Mouse (Mus musculus) embryonic facial prominence, embryonic 12.5 days (tissue): ENCODE data around the gene Tgif2. TPM values are rescaled to one million over a fixed set of nuclear protein-coding genes. Genes with fewer than 3 reads are reported as not detected.
"Not testable (repeated sequence)": the region's sequence is repeated elsewhere in the genome, so short reads cannot be mapped to it uniquely, and the experiment has no call there.

ENCODE experiments used
- ATAC-seq: fragments of 200-750 bp; cut with Nextera tagmentation; 2 replicates; pipeline ENCODE4 v1.8.0; 2017; ENCODE audit not compliant: insufficient number of reproducible peaks, insufficient read depth, low FRiP score, low TSS enrichment
- H3K27ac ChIP-seq: fragments of 300-500 bp; sonication (generic); 2 replicates; pipeline ENCODE4 v1.5.1; 2016; ENCODE audit warnings: mild to moderate bottlenecking
- H3K27me3 ChIP-seq: fragments of 300-500 bp; sonication (generic); 2 replicates; pipeline ENCODE4 v1.6.1; 2016; ENCODE audit warnings: mild to moderate bottlenecking, moderate library complexity
- H3K36me3 ChIP-seq: fragments of 300-500 bp; sonication (generic); 2 replicates; pipeline ENCODE4 v1.6.1; 2016; ENCODE audit warnings: mild to moderate bottlenecking
- H3K4me1 ChIP-seq: fragments of 300-500 bp; sonication (generic); 2 replicates; pipeline ENCODE4 v1.6.1; 2016
- H3K4me2 ChIP-seq: fragments of 300-500 bp; sonication (generic); replicated peaks from 2 replicates; pipeline ENCODE4 v1.6.1; 2016; ENCODE audit warnings: mild to moderate bottlenecking, moderate library complexity
- H3K4me3 ChIP-seq: fragments of 300-500 bp; sonication (generic); 2 replicates; pipeline ENCODE4 v1.5.1; 2016; ENCODE audit warnings: mild to moderate bottlenecking
- H3K9ac ChIP-seq: fragments of 300-500 bp; sonication (generic); 2 replicates; pipeline ENCODE4 v1.6.1; 2016; ENCODE audit warnings: mild to moderate bottlenecking, moderate library complexity
- H3K9me3 ChIP-seq: fragments of 300-500 bp; sonication (generic); 2 replicates; pipeline ENCODE4 v1.6.1; 2016; ENCODE audit warnings: mild to moderate bottlenecking, moderate library complexity
- WGBS: fragments of 180-500 bp; shearing (Covaris S2); methylation state at CpG from one replicate; pipeline ENCODE4 v1.1.7; 2016; 5-methylcytosine and 5-hydroxymethylcytosine counted together
- polyA plus RNA-seq: library from polyadenylated mRNA; unstranded; fragments of >200 nt; fragmentation: Nextera tagmentation; extraction: Ambion mirVana; gene quantifications from 2 replicates; pipeline ENCODE4 v1.2.1, GENCODE M21; 2016

Tgif2 gene
- polyA plus RNA-seq, 1 experiment from 2014 or later, result 95.1 TPM

GRCm38 (mm10) chr2:156882431-156883001 is 42.7 kb downstream of the Tgif2 start:
- no peak overlapping the region for H3K4me2 ChIP-seq
- no peaks in the 10 kb centered on the region for H3K36me3 ChIP-seq
- no peak overlapping the region for H3K9ac ChIP-seq
- H3K27ac ChIP-seq, result no peak overlapping the region
- no peak overlapping the region for H3K4me3 ChIP-seq
- H3K27me3 ChIP-seq, result no peaks in the 10 kb centered on the region
- no peaks in the 10 kb centered on the region for H3K9me3 ChIP-seq
- H3K4me1 ChIP-seq, result no peaks in the 10 kb centered on the region
- 33% methylated on average over 10 of the region's 10 CpGs for WGBS
- no peak for ATAC-seq

- Histone ChIP-seq H3K4me1 (no peaks in the 10 kb centered on the region), H3K9me3 (no peaks in the 10 kb centered on the region), H3K36me3 (no peaks in the 10 kb centered on the region), H3K9ac (no peak overlapping the region), H3K4me3 (no peak overlapping the region), H3K27ac (no peak overlapping the region), H3K27me3 (no peaks in the 10 kb centered on the region), H3K4me2 (no peak overlapping the region)
- 90% methylated on average over 10 of the region's 10 CpGs for WGBS
- no peak for ATAC-seq
Observed at GRCm38 (mm10) chr2:156884396-156885211, 44.8 kb downstream of the Tgif2 start.

- not testable (repeated sequence) for H3K27me3 ChIP-seq
- 50% methylated on average over 2 of the region's 2 CpGs for WGBS
Observed at GRCm38 (mm10) chr2:156885666-156886065, 45.9 kb downstream of the Tgif2 start.

GRCm38 (mm10) chr2:156886084-156886631 is 46.4 kb downstream of the Tgif2 start:
- WGBS, result 71% methylated on average over 10 of the region's 10 CpGs
- H3K9ac ChIP-seq, result no peak overlapping the region
- H3K4me3 ChIP-seq, result no peak overlapping the region
- no peaks in the 10 kb centered on the region for H3K4me1 ChIP-seq
- H3K9me3 ChIP-seq, result no peaks in the 10 kb centered on the region
- no peak overlapping the region for H3K4me2 ChIP-seq
- H3K36me3 ChIP-seq, result no peaks in the 10 kb centered on the region
- no peak for ATAC-seq
- no peaks in the 10 kb centered on the region for H3K27me3 ChIP-seq
- no peak overlapping the region for H3K27ac ChIP-seq

More at GRCm38 (mm10) chr2:156885666-156886065, 45.9 kb downstream of the Tgif2 start:
- not testable (repeated sequence) for H3K4me3 ChIP-seq, ATAC-seq, H3K27ac ChIP-seq, H3K36me3 ChIP-seq, H3K4me2 ChIP-seq, H3K4me1 ChIP-seq, H3K9me3 ChIP-seq, H3K9ac ChIP-seq

GRCm38 (mm10) chr2:156887017-156887416 is 47.2 kb downstream of the Tgif2 start, which contains the start of gene Sla2:
TSS of gene Sla2 (minus strand) at chr2:156887192.
- WGBS, result 72% methylated on average over 6 of the region's 6 CpGs
- Histone ChIP-seq H3K9me3 (no peaks in the 10 kb centered on the region), H3K4me1 (no peaks in the 10 kb centered on the region), H3K36me3 (no peaks in the 10 kb centered on the region), H3K27me3 (no peaks in the 10 kb centered on the region), H3K27ac (no peak within 1 kb of the TSS), H3K4me2 (no peak within 1 kb of the TSS), H3K4me3 (no peak within 1 kb of the TSS), H3K9ac (no peak within 1 kb of the TSS)
- ATAC-seq, result no peak

- no peak overlapping the region for H3K4me3 ChIP-seq
Observed at GRCm38 (mm10) chr2:156888490-156888889, 48.7 kb downstream of the Tgif2 start.

GRCm38 (mm10) chr2:156892240-156892639 is 52.4 kb downstream of the Tgif2 start:
- H3K27ac ChIP-seq, result no peak overlapping the region
- H3K36me3 ChIP-seq, result no peaks in the 10 kb centered on the region
- ATAC-seq, result no peak
- WGBS, result 49% methylated on average over 3 of the region's 3 CpGs
- H3K4me2 ChIP-seq, result no peak overlapping the region
- H3K9me3 ChIP-seq, result no peaks in the 10 kb centered on the region
- no peak overlapping the region for H3K4me3 ChIP-seq
- no peaks in the 10 kb centered on the region for H3K27me3 ChIP-seq
- H3K4me1 ChIP-seq, result no peaks in the 10 kb centered on the region
- H3K9ac ChIP-seq, result no peak overlapping the region

More at GRCm38 (mm10) chr2:156888490-156888889, 48.7 kb downstream of the Tgif2 start:
- Histone ChIP-seq H3K27ac (no peak overlapping the region), H3K4me2 (no peak overlapping the region), H3K36me3 (no peaks in the 10 kb centered on the region), H3K9me3 (no peaks in the 10 kb centered on the region), H3K27me3 (no peaks in the 10 kb centered on the region), H3K9ac (no peak overlapping the region), H3K4me1 (no peaks in the 10 kb centered on the region)
- 52% methylated on average over 3 of the region's 3 CpGs for WGBS
- no peak for ATAC-seq

GRCm38 (mm10) chr2:156892821-156893220 is 53.0 kb downstream of the Tgif2 start:
- Histone ChIP-seq H3K27ac (no peak overlapping the region), H3K9me3 (no peaks in the 10 kb centered on the region), H3K36me3 (no peaks in the 10 kb centered on the region), H3K4me1 (no peaks in the 10 kb centered on the region), H3K4me3 (no peak overlapping the region), H3K4me2 (no peak overlapping the region), H3K27me3 (no peaks in the 10 kb centered on the region), H3K9ac (no peak overlapping the region)
- 76% methylated on average over 6 of the region's 6 CpGs for WGBS
- no peak for ATAC-seq

GRCm38 (mm10) chr2:156894496-156895265 is 54.9 kb downstream of the Tgif2 start:
- no peaks in the 10 kb centered on the region for H3K9me3 ChIP-seq
- H3K36me3 ChIP-seq, result no peaks in the 10 kb centered on the region
- no peak overlapping the region for H3K4me2 ChIP-seq
- H3K27me3 ChIP-seq, result no peaks in the 10 kb centered on the region
- no peaks in the 10 kb centered on the region for H3K4me1 ChIP-seq
- 76% methylated on average over 15 of the region's 15 CpGs for WGBS
- no peak overlapping the region for H3K4me3 ChIP-seq
- no peak for ATAC-seq
- H3K9ac ChIP-seq, result no peak overlapping the region
- H3K27ac ChIP-seq, result no peak overlapping the region

GRCm38 (mm10) chr2:156896384-156896914 is 56.6 kb downstream of the Tgif2 start:
- Histone ChIP-seq H3K4me3 (no peak overlapping the region), H3K27ac (no peak overlapping the region), H3K27me3 (no peaks in the 10 kb centered on the region), H3K9me3 (no peaks in the 10 kb centered on the region), H3K4me1 (no peaks in the 10 kb centered on the region), H3K4me2 (no peak overlapping the region), H3K36me3 (no peaks in the 10 kb centered on the region), H3K9ac (no peak overlapping the region)
- no peak for ATAC-seq
- 69% methylated on average over 9 of the region's 9 CpGs for WGBS

- H3K4me2 ChIP-seq, result no peak overlapping the region
- no peak overlapping the region for H3K27ac ChIP-seq
- 86% methylated on average over 9 of the region's 9 CpGs for WGBS
- ATAC-seq, result no peak
- no peaks in the 10 kb centered on the region for H3K27me3 ChIP-seq
- H3K4me1 ChIP-seq, result no peaks in the 10 kb centered on the region
- no peak overlapping the region for H3K9ac ChIP-seq
- H3K4me3 ChIP-seq, result no peak overlapping the region
- H3K9me3 ChIP-seq, result no peaks in the 10 kb centered on the region
- no peaks in the 10 kb centered on the region for H3K36me3 ChIP-seq
Observed at GRCm38 (mm10) chr2:156897034-156897433, 57.2 kb downstream of the Tgif2 start.
